Mouse (Mus musculus) inflammation-experienced regulatory T-cells, adult 16 weeks (primary cell): ENCODE data around the gene Kcne3. TPM values are rescaled to one million over a fixed set of nuclear protein-coding genes. Genes with fewer than 3 reads are reported as not detected.

Source experiments
- polyA plus RNA-seq: library from polyadenylated mRNA; unstranded; fragments of 100-300 nt; shearing (Covaris generic); gene quantifications from one replicate; pipeline ENCODE4 v1.2.1, GENCODE M21; 2017

The Kcne3 gene
- not detected for polyA plus RNA-seq

DNA sequence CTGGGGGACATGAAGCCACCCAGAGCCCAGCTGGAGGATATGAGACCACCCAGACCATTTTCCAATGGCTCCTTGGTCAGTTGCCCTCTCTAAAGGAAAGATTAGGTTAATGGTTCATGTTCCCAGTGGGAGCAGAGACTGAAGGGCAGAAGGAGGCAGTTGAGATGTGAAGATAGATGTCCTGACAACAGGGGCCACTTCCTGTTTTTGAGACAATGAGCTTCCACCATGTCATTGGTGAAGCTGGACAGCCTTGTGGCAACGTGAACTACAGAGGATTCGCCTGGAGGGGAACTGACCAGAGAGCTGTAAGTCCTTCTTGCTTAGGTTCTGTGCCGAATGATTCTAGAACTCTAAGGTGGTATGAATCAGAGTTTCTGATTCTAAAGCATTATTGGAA, at the start of gene Kcne3:
Kcne3 (plus strand) TSS at position 234 of the 400 bp plus-strand sequence.

GRCm38 (mm10) chr7:100159105-100159841, 17.0 kb upstream of the Kcne3 start, which contains the start of gene Lipt2:
TSS of gene Lipt2 (plus strand) at chr7:100159277.

GRCm38 (mm10) chr7:100227158-100227875, 51.0 kb downstream of the Kcne3 start, which contains the start of gene Pgm2l1:
TSS of gene Pgm2l1 (plus strand) at chr7:100227394.

Other genes with a start within 250 kb of the Kcne3 start
- 4.4 TPM for gene Rnf169, start 196.1 kb upstream of the Kcne3 start, polyA plus RNA-seq
- gene Chrdl2, start 170.3 kb upstream of the Kcne3 start, polyA plus RNA-seq: not detected
- gene Pold3, start 54.9 kb upstream of the Kcne3 start, polyA plus RNA-seq: 54.3 TPM
- gene Lipt2, start 17.2 kb upstream of the Kcne3 start, polyA plus RNA-seq: not detected
- gene Pgm2l1, start 50.9 kb downstream of the Kcne3 start, polyA plus RNA-seq: 4.0 TPM
- not detected for gene P4ha3, start 109.0 kb downstream of the Kcne3 start, polyA plus RNA-seq
- 68.6 TPM for gene C2cd3, start 195.7 kb downstream of the Kcne3 start, polyA plus RNA-seq
- 31.9 TPM for gene Ppme1, start 195.8 kb downstream of the Kcne3 start, polyA plus RNA-seq